Mouse (Mus musculus) inflammation-experienced regulatory T-cells (primary cell): ENCODE data around the gene Meaf6. TPM values are rescaled to one million over a fixed set of nuclear protein-coding genes. Genes with fewer than 3 reads are reported as not detected.

Source experiments
- polyA plus RNA-seq, 2 experiments: library from polyadenylated mRNA; unstranded; fragments of 100-300 nt; shearing (Covaris generic); gene quantifications; one replicate each; pipeline ENCODE4 v1.2.1; 2017

Gene Meaf6
- 10 to 100 TPM; 54.4 to 63.7 TPM for polyA plus RNA-seq

GRCm38 (mm10) chr4:125084403-125085345, at the start of gene Meaf6:
TSS of gene Meaf6 (plus strand) at chr4:125085134.

GRCm38 (mm10) chr4:125065517-125066307, 19.2 kb upstream of the Meaf6 start, which contains the start of gene Dnali1:
TSS of gene Dnali1 (minus strand) at chr4:125065703.

GRCm38 (mm10) chr4:125066490-125067370, 18.2 kb upstream of the Meaf6 start, which contains the start of gene Snip1:
TSS of gene Snip1 (plus strand) at chr4:125066672.

GRCm38 (mm10) chr4:125127305-125128084, 42.6 kb downstream of the Meaf6 start, which contains the start of gene Zc3h12a:
TSS of gene Zc3h12a (minus strand) at chr4:125127840.

Other genes starting within 250 kb of the Meaf6 start
- 100 to 1,000 TPM in 1 of 2 experiments, 10 to 100 TPM in 1; 77.7 to 103 TPM for gene Yrdc, start 234.5 kb upstream of the Meaf6 start, polyA plus RNA-seq
- 10 to 100 TPM; 20.0 to 21.1 TPM for gene 1110065P20Rik, start 233.9 kb upstream of the Meaf6 start, polyA plus RNA-seq
- 1 to 10 TPM; 3.8 to 4.4 TPM for gene Maneal, start 223.0 kb upstream of the Meaf6 start, polyA plus RNA-seq
- 1 to 10 TPM in 1 of 2 experiments, under 1 TPM in 1; 0.37 to 1.1 TPM for gene Epha10, start 204.2 kb upstream of the Meaf6 start, polyA plus RNA-seq
- gene 9930104L06Rik, start 148.1 kb upstream of the Meaf6 start, polyA plus RNA-seq: 10 to 100 TPM; 12.9 to 13.8 TPM
- gene Cdca8, start 145.8 kb upstream of the Meaf6 start, polyA plus RNA-seq: 10 to 100 TPM in 1 of 2 experiments, 1 to 10 TPM in 1; 7.8 to 10.1 TPM
- not detected for gene Rspo1, start 98.7 kb upstream of the Meaf6 start, polyA plus RNA-seq
- gene Gnl2, start 68.5 kb upstream of the Meaf6 start, polyA plus RNA-seq: 10 to 100 TPM; 74.4 to 85.0 TPM
- gene Dnali1, start 19.4 kb upstream of the Meaf6 start, polyA plus RNA-seq: under 1 TPM in 1 of 2 experiments, not detected in 1; 0.31 TPM
- gene Snip1, start 18.5 kb upstream of the Meaf6 start, polyA plus RNA-seq: 10 to 100 TPM; 38.5 to 40.9 TPM
- 10 to 100 TPM; 20.4 to 21.9 TPM for gene Zc3h12a, start 42.7 kb downstream of the Meaf6 start, polyA plus RNA-seq